Mouse (Mus musculus) embryo, embryonic 9.5 days (tissue): Measurements from ENCODE around the gene Ttyh3.

Experiments used
- DNase-seq: peaks from one replicate; pipeline ENCODE4 v3.0.0-alpha.2; 2017; ENCODE audit errors: extremely low spot score

The Ttyh3 gene

DNA sequence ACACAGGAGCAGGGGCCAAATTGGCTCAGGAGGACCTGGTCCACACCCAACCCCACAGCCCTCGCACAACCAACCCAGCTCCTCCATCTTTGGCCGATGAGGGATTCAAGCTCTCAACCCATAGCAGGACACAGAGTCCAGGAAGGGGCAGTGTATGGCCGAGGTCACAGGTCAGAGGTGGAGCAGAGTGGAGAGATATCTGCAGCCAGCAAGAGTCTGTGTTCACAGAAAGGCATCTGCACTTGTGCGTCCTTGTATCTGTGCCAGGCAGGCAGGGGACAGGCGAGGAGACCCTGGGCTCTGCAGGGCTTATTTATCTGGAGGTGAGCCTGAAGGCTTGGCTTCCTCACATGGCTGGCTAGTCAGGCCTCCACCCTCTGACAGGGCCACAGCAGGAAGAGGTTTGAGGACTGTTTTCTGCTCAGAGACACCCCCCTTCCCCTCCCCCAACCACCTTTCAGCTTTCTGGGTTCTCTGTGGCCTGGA is 73.4 kb downstream of the Ttyh3 start:
- DNase-seq = no peak

DNA sequence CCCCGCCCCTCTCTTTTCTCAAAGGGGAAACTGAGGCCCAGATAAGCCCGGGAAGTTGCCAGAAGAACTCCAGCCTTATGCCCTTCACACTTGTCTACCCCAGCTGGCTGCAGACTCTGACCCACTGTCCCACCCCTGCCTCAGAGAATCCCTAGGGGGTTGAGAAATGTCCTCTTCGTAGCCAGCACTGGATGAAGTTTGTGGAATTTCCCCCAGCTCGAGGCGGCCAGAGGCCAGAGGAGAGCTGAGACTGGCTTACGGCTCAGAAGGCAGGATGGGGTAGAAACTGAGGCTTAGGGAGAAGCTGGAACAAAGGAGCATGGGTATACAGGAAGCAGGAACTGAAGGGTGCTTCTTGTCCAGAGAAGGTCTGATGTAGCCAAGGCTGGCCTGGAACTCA is 76.2 kb downstream of the Ttyh3 start:
- no peak for DNase-seq

DNA sequence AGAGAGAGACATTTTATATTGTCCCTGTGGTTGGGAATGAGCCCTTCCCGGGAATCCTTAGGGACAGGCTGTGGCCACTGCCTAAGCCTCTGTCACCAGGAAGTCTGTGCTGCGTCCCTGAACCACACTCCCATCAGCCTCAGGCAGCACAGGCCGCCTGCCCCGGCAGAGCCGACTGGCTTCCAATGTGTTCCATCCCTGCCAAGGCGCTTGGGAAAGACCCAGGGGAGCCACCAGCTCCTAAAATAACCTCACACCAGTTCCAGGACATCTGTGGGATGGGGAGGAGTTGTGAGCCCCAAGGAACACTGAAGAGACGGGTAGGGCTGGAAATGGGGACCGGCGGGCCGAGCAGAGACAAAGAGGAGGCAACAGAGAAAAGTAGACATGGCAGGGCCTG is 77.2 kb downstream of the Ttyh3 start:
- DNase-seq = no peak

DNA sequence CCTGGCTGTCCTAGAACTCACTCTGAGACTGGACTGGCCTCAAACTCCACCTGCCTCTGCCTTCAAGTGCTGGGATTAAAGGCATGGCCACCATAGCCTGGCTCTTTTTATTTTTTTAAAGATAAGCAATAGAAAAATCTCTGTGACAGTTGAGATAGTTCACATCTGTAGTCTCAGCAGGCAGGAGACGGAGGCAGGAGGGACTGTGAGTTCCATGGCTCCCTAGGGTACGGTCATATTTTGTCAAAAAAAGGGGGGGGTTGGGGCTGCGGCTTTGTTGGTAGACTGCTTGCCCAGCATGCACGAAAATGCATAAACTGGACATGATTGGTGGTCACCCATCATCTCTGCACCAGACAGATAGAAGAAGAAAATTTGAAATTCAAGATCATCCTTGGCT is 77.6 kb downstream of the Ttyh3 start:
- no peak for DNase-seq
